Mouse (Mus musculus): ENCODE data around the gene Zcchc3. TPM values are rescaled to one million over a fixed set of nuclear protein-coding genes. Genes with fewer than 3 reads are reported as not detected.

Zcchc3 gene
- polyA plus RNA-seq, 1 experiment from 2014 or later: 55.0 TPM

DNA sequence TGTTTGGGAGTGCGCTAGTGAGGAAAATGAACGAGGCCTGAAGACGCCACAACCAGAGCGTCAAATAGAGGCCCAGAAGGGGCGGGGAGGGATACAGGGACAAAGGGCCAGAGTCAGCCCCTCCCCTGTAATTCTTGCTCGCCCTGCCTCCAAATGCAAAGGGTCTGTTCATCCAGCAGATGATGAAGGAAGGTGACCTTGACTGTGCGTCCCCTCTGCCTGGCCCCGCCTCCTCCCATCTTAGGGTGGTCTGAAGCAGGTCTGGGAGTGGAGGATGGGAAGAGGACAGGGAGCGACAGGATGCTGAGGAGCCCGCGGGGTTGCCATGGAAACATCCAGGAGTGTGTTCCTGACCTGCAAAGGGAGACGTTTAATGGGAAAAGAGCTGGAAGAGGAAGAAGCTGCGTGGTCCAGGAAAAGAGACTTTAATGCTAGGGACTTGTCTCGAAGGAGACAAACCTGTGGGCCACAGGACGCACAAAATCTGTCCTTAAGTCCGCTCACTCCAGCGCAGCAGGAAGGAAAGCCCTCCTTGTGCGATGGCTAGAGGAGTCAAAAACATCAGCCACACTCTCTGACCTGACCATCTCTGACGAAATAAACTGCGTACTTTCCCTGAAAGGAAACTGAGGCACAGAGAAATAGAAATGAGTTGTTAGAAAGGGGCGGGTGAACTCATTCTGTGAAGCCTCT lies 39.0 kb downstream of the Zcchc3 start:
- Histone ChIP-seq H3K9me3 (ENCODE audit: control insufficient read depth, low read length) (no peaks in the 10 kb centered on the region), H3K27me3 (ENCODE audit: control insufficient read depth, insufficient read depth, low read length) (peaks cover 5% of the 10 kb centered on the region; the same call in 1 of the 2 replicates), H3K36me3 (ENCODE audit: control insufficient read depth, insufficient read depth, low read length) (no peaks in the 10 kb centered on the region), H3K9ac (ENCODE audit: low read length) (peak overlapping the region; percentile 28), H3K4me1 (ENCODE audit: control insufficient read depth, insufficient read depth, low read length) (peaks cover 14% of the 10 kb centered on the region), H3K27ac (ENCODE audit: low read depth, low read length) (peak overlapping the region; percentile 72), H3K4me2 (peak overlapping the region; percentile 44), H3K4me3 (ENCODE audit: low read depth, low read length) (peak overlapping the region; percentile 16)
- peak; percentile 89 for DNase-seq (ENCODE audit: low spot score, missing footprints)
- WGBS: 2% methylated on average over 21 of the region's 21 CpGs
- ATAC-seq (ENCODE audit: low FRiP score): peak; percentile 91

DNA sequence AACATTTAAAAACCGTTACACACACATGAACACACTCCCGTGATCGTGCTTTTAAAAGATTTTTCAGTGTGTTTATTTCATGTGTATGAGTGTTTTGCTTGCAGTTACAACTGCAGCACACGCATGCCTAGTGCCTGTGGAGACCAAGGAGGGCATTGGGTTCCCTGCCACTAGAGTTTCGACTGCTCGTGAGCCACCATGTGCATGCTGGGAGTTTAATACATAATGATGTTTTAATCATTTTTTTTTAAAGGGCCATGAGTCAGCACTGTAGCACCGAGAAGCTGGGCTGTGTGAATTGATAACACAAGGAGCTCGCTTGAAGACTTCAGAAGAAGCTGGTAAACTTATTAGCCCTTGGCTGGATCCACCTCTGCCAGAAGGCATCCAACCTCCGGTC lies 41.3 kb downstream of the Zcchc3 start:
- Histone ChIP-seq H3K27ac (ENCODE audit: low read depth, low read length) (no peak overlapping the region), H3K4me2 (no peak overlapping the region), H3K9me3 (ENCODE audit: control insufficient read depth, low read length) (no peaks in the 10 kb centered on the region), H3K27me3 (ENCODE audit: control insufficient read depth, insufficient read depth, low read length) (peaks cover 5% of the 10 kb centered on the region; the same call in 1 of the 2 replicates), H3K9ac (ENCODE audit: low read length) (no peak overlapping the region), H3K36me3 (ENCODE audit: control insufficient read depth, insufficient read depth, low read length) (no peaks in the 10 kb centered on the region), H3K4me3 (ENCODE audit: low read depth, low read length) (no peak overlapping the region), H3K4me1 (ENCODE audit: control insufficient read depth, insufficient read depth, low read length) (peaks cover 14% of the 10 kb centered on the region)
- 89% methylated on average over 9 of the region's 9 CpGs for WGBS
- no peak for ATAC-seq (ENCODE audit: low FRiP score)
- no peak for DNase-seq (ENCODE audit: low spot score, missing footprints)

DNA sequence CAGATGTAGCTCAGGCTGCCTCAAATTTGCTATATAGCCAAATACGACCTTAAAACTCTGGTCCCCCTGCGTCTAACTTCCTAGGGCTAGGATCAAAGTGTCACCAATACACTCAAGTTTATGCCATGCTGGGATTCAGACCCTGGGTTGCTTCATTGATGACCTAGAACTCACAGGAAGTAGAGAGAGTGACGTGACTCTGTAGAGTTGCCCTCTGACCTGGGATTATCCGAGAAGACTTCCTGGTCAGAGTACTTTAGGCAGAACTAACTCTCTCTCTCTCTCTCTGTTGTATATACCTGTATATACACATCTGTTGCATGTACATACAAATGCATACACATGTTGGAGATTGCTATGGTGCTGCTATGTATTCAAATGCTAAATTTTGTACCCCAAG lies 42.2 kb downstream of the Zcchc3 start:
- no peak overlapping the region for H3K4me3 ChIP-seq (ENCODE audit: low read depth, low read length)
- H3K27ac ChIP-seq (ENCODE audit: low read depth, low read length): no peak overlapping the region
- H3K27me3 ChIP-seq (ENCODE audit: control insufficient read depth, insufficient read depth, low read length): peaks cover 5% of the 10 kb centered on the region; the same call in 1 of the 2 replicates
- peak; percentile 61 for DNase-seq (ENCODE audit: low spot score, missing footprints)
- no peak for ATAC-seq (ENCODE audit: low FRiP score)
- H3K4me1 ChIP-seq (ENCODE audit: control insufficient read depth, insufficient read depth, low read length): peaks cover 14% of the 10 kb centered on the region
- no peak overlapping the region for H3K9ac ChIP-seq (ENCODE audit: low read length)
- H3K9me3 ChIP-seq (ENCODE audit: control insufficient read depth, low read length): no peaks in the 10 kb centered on the region
- no peak overlapping the region for H3K4me2 ChIP-seq
- WGBS: 67% methylated on average over 4 of the region's 4 CpGs
- H3K36me3 ChIP-seq (ENCODE audit: control insufficient read depth, insufficient read depth, low read length): no peaks in the 10 kb centered on the region

DNA sequence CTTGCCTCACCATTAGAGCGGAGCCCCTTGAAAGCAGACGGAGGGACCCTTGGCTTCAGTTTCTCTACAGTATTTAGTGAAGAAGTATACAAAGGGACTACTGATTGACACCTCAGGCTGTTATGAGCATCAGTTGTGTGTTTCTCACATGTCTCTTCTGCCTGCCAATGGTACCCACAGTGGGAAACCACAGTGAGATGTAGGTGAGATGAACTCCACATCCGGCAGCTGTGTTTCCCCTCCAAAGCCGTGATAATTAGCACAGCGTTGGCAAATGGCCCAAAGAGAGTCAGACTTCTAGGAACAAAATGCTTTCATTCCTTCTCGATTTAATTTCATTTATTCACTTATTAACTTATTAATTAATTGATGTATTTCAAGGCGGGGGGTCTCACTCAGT lies 42.7 kb downstream of the Zcchc3 start:
- 91% methylated on average over 7 of the region's 7 CpGs for WGBS

DNA sequence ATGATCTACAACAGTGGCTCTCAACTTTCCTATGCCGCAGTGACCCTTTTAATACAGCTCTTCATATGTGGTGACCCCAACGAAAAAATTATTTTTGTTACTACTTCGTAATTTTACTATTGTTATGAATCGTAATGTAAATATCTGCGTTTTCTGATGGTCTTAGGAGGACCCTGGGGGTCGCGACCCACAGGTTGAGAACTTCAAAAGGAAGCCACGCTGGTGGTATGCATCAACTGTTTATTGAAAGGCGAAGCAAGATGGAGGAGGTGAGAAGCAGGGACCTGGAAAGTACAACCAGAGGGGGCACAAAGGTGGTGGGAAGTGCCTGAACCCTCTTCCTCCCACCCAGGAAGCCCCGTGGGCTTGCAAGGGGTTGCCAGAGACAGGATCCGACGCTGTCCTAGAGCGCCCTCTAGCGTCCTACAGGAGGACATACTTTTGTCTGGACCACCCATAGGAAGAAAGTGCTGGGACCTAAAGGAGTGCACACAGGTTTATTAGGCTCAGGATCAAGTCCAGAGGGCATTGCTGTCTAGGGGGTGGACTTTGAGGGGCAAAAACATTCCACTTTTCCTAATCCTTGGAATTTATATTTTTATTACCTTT lies 46.2 kb downstream of the Zcchc3 start:
- H3K9me3 ChIP-seq (ENCODE audit: control insufficient read depth, low read length): no peaks in the 10 kb centered on the region
- 30% methylated on average over 14 of the region's 14 CpGs for WGBS
- no peak overlapping the region for H3K4me2 ChIP-seq
- DNase-seq (ENCODE audit: low spot score, missing footprints) (peak; percentile 90), ATAC-seq (ENCODE audit: low FRiP score) (peak; percentile 59; the same call in 1 of the 2 replicates)
- H3K27me3 ChIP-seq (ENCODE audit: control insufficient read depth, insufficient read depth, low read length): no peaks in the 10 kb centered on the region
- no peak overlapping the region for H3K4me3 ChIP-seq (ENCODE audit: low read depth, low read length)
- H3K9ac ChIP-seq (ENCODE audit: low read length): no peak overlapping the region
- no peak overlapping the region for H3K27ac ChIP-seq (ENCODE audit: low read depth, low read length)
- H3K4me1 ChIP-seq (ENCODE audit: control insufficient read depth, insufficient read depth, low read length): no peaks in the 10 kb centered on the region
- no peaks in the 10 kb centered on the region for H3K36me3 ChIP-seq (ENCODE audit: control insufficient read depth, insufficient read depth, low read length)

More for the DNA sequence above, 42.7 kb downstream of the Zcchc3 start:
- Histone ChIP-seq H3K27me3 (ENCODE audit: control insufficient read depth, insufficient read depth, low read length) (peaks cover 5% of the 10 kb centered on the region; the same call in 1 of the 2 replicates), H3K9ac (ENCODE audit: low read length) (no peak overlapping the region), H3K36me3 (ENCODE audit: control insufficient read depth, insufficient read depth, low read length) (no peaks in the 10 kb centered on the region), H3K4me1 (ENCODE audit: control insufficient read depth, insufficient read depth, low read length) (peaks cover 14% of the 10 kb centered on the region), H3K27ac (ENCODE audit: low read depth, low read length) (no peak overlapping the region), H3K4me2 (no peak overlapping the region), H3K9me3 (ENCODE audit: control insufficient read depth, low read length) (no peaks in the 10 kb centered on the region), H3K4me3 (ENCODE audit: low read depth, low read length) (no peak overlapping the region)
- ATAC-seq (ENCODE audit: low FRiP score) (no peak), DNase-seq (ENCODE audit: low spot score, missing footprints) (no peak)

DNA sequence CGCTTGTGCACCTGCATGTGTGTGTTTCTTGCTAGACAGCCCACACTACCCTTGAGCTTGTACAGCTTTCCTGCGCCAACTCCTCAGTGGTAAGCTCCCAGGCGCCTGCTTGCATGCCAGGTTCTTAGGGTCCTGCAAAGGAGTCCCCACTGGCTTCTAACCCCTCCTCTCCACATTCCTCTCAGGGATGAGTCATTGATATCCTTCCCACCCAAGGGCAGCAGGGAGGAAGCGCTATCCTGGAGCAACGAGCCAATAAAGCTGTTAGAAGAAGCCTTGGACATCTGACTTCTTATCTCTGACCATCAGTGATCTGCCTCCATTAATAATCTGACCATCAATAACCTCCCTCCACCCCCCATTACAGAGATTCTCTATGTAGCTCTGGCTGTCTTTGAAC lies 46.9 kb downstream of the Zcchc3 start:
- Histone ChIP-seq H3K36me3 (ENCODE audit: control insufficient read depth, insufficient read depth, low read length) (no peaks in the 10 kb centered on the region), H3K4me1 (ENCODE audit: control insufficient read depth, insufficient read depth, low read length) (no peaks in the 10 kb centered on the region), H3K4me2 (no peak overlapping the region), H3K27ac (ENCODE audit: low read depth, low read length) (no peak overlapping the region), H3K27me3 (ENCODE audit: control insufficient read depth, insufficient read depth, low read length) (no peaks in the 10 kb centered on the region), H3K9me3 (ENCODE audit: control insufficient read depth, low read length) (no peaks in the 10 kb centered on the region), H3K4me3 (ENCODE audit: low read depth, low read length) (no peak overlapping the region), H3K9ac (ENCODE audit: low read length) (no peak overlapping the region)
- ATAC-seq (ENCODE audit: low FRiP score) (no peak), DNase-seq (ENCODE audit: low spot score, missing footprints) (no peak)
- 86% methylated on average over 5 of the region's 5 CpGs for WGBS

DNA sequence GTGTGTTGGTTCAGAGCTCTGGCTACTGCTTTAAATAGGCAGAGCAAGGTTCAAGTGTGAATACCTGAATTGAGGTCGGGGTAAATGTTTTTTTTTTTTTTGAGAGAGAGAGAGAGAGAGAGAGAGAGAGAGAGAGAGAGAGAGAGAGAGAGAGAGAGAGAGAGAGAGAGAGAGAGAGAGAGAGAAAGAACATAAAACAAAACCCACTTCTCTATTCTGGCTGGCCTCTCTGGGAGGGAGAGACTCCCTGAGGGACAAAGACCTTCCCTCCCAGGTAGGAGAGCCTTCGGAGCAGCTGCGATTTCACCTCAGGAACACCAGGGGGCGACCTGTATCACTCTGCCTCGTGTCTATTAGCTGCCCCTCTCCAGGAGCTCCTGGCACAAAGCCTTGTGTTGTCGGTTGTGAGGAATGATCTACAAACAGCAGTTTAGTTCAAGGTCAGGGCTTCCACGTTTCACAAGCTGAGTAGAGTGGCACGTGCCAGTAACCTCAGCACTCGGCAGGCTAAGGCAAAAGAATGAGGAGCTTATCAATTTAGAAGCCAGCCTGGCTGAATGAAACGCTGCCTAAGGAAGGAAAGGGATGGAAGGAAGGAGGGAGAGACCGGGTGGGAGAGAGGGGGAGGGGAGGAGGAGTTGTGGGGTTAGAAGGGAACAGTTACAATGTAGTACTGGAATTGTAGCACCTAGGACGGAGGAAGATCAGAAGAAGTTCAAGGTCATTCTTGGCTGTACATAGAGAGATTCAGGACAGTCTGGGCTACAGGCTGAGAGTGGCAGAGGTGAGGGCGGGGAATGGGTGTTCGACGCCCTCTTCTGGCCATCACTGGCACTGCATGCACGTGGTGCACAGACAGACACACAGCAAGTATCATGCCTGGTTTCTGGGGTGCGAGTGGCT lies 51.3 kb downstream of the Zcchc3 start:
- Histone ChIP-seq H3K4me1 (ENCODE audit: control insufficient read depth, insufficient read depth, low read length) (no peaks in the 10 kb centered on the region), H3K4me3 (ENCODE audit: low read depth, low read length) (no peak overlapping the region), H3K4me2 (peak overlapping the region; percentile 24; the same call in 1 of the 2 replicates), H3K9me3 (ENCODE audit: control insufficient read depth, low read length) (no peaks in the 10 kb centered on the region), H3K36me3 (ENCODE audit: control insufficient read depth, insufficient read depth, low read length) (no peaks in the 10 kb centered on the region), H3K9ac (ENCODE audit: low read length) (peak overlapping the region; percentile 28; the same call in 1 of the 2 replicates), H3K27ac (ENCODE audit: low read depth, low read length) (no peak overlapping the region), H3K27me3 (ENCODE audit: control insufficient read depth, insufficient read depth, low read length) (no peaks in the 10 kb centered on the region)
- DNase-seq (ENCODE audit: low spot score, missing footprints) (peak; percentile 96), ATAC-seq (ENCODE audit: low FRiP score) (peak; percentile 83)
- 13% methylated on average over 17 of the region's 17 CpGs for WGBS

Data from midbrain, embryonic 11.5 days (tissue).